Mouse (Mus musculus): ENCODE results near the gene Ppp4c. TPM values are rescaled to one million over a fixed set of nuclear protein-coding genes. Genes with fewer than 3 reads are reported as not detected.
"Not testable (repeated sequence)": the region's sequence is repeated elsewhere in the genome, so short reads cannot be mapped to it uniquely, and the experiment has no call there.

Ppp4c gene
- polyA plus RNA-seq, 1 experiment from 2014 or later: 401 TPM

- Histone ChIP-seq H3K4me2 (peak overlapping the region; percentile 91), H3K9me3 (no peaks in the 10 kb centered on the region), H3K9ac (replicated peaks) (peak overlapping the region; percentile 61), H3K27me3 (no peaks in the 10 kb centered on the region), H3K27ac (peak overlapping the region; percentile 76), H3K4me3 (replicated peaks) (peak overlapping the region; percentile 41), H3K4me1 (replicated peaks) (peaks cover 47% of the 10 kb centered on the region), H3K36me3 (peaks cover 40% of the 10 kb centered on the region)
- 1% methylated on average over 21 of the region's 21 CpGs for WGBS
- peak; percentile 63 for ATAC-seq (ENCODE audit: insufficient number of reproducible peaks, insufficient read depth, low FRiP score, low TSS enrichment, low read depth)
Observed at GRCm38 (mm10) chr7:126779983-126780970, 12.0 kb downstream of the Ppp4c start.

- not testable (repeated sequence) for H3K4me3 ChIP-seq (replicated peaks); H3K9me3 ChIP-seq; ATAC-seq (ENCODE audit: insufficient number of reproducible peaks, insufficient read depth, low FRiP score, low TSS enrichment, low read depth); H3K4me2 ChIP-seq; H3K9ac ChIP-seq (replicated peaks); H3K27ac ChIP-seq; H3K27me3 ChIP-seq
- 88% methylated on average over 7 of the region's 7 CpGs for WGBS
- peaks cover 30% of the 10 kb centered on the region for H3K36me3 ChIP-seq
- H3K4me1 ChIP-seq (replicated peaks): peaks cover 47% of the 10 kb centered on the region
Observed at GRCm38 (mm10) chr7:126779101-126779500, 13.2 kb downstream of the Ppp4c start.

- H3K4me1 ChIP-seq (replicated peaks): peaks cover 47% of the 10 kb centered on the region
- H3K4me2 ChIP-seq: peak overlapping the region; percentile 90
- H3K9me3 ChIP-seq: no peaks in the 10 kb centered on the region
- 88% methylated on average over 3 of the region's 3 CpGs for WGBS
- peaks cover 31% of the 10 kb centered on the region; the same call in 1 of the 2 replicates for H3K36me3 ChIP-seq
- ATAC-seq (ENCODE audit: insufficient number of reproducible peaks, insufficient read depth, low FRiP score, low TSS enrichment, low read depth): no peak
- H3K4me3 ChIP-seq (replicated peaks): no peak overlapping the region
- H3K27ac ChIP-seq: no peak overlapping the region
- no peaks in the 10 kb centered on the region for H3K27me3 ChIP-seq
- H3K9ac ChIP-seq (replicated peaks): no peak overlapping the region
Observed at GRCm38 (mm10) chr7:126778147-126778546, 14.1 kb downstream of the Ppp4c start.

GRCm38 (mm10) chr7:126777476-126777875 is 14.8 kb downstream of the Ppp4c start:
- H3K4me1 ChIP-seq (replicated peaks): peaks cover 45% of the 10 kb centered on the region
- H3K4me3 ChIP-seq (replicated peaks): peak overlapping the region; percentile 82
- H3K27me3 ChIP-seq: no peaks in the 10 kb centered on the region
- WGBS: 58% methylated on average over 10 of the region's 10 CpGs
- H3K9me3 ChIP-seq: no peaks in the 10 kb centered on the region
- H3K27ac ChIP-seq: peak overlapping the region; percentile 93; the same call in 1 of the 2 replicates
- peak overlapping the region; percentile 85 for H3K9ac ChIP-seq (replicated peaks)
- ATAC-seq (ENCODE audit: insufficient number of reproducible peaks, insufficient read depth, low FRiP score, low TSS enrichment, low read depth): no peak
- H3K36me3 ChIP-seq: peaks cover 29% of the 10 kb centered on the region; the same call in 1 of the 2 replicates
- H3K4me2 ChIP-seq: peak overlapping the region; percentile 90

GRCm38 (mm10) chr7:126776598-126777057 is 15.7 kb downstream of the Ppp4c start, which contains the start of gene Ypel3:
TSS of gene Ypel3 (plus strand) at chr7:126776955.
- peak within 1 kb of the TSS; percentile 85 for H3K9ac ChIP-seq (replicated peaks)
- peaks cover 36% of the 10 kb centered on the region; the same call in 1 of the 2 replicates for H3K36me3 ChIP-seq

GRCm38 (mm10) chr7:126775978-126776234 is 16.4 kb downstream of the Ppp4c start:
- Histone ChIP-seq H3K36me3 (peaks cover 38% of the 10 kb centered on the region; the same call in 1 of the 2 replicates), H3K27ac (peak overlapping the region; percentile 93), H3K9me3 (no peaks in the 10 kb centered on the region), H3K4me2 (peak overlapping the region; percentile 90), H3K4me3 (replicated peaks) (peak overlapping the region; percentile 82), H3K9ac (replicated peaks) (peak overlapping the region; percentile 85), H3K4me1 (replicated peaks) (peaks cover 30% of the 10 kb centered on the region), H3K27me3 (no peaks in the 10 kb centered on the region)
- no peak for ATAC-seq (ENCODE audit: insufficient number of reproducible peaks, insufficient read depth, low FRiP score, low TSS enrichment, low read depth)
- WGBS: 55% methylated on average over 3 of the region's 3 CpGs

More at GRCm38 (mm10) chr7:126776598-126777057, 15.7 kb downstream of the Ppp4c start, which contains the start of gene Ypel3:
- Histone ChIP-seq H3K27me3 (no peaks in the 10 kb centered on the region), H3K9me3 (no peaks in the 10 kb centered on the region), H3K4me3 (replicated peaks) (peak within 1 kb of the TSS; percentile 82), H3K27ac (peak within 1 kb of the TSS; percentile 93), H3K4me2 (peak within 1 kb of the TSS; percentile 90), H3K4me1 (replicated peaks) (peaks cover 37% of the 10 kb centered on the region)
- WGBS: under 1% methylated on average over 35 of the region's 37 CpGs
- peak; percentile 78 for ATAC-seq (ENCODE audit: insufficient number of reproducible peaks, insufficient read depth, low FRiP score, low TSS enrichment, low read depth)

GRCm38 (mm10) chr7:126775185-126775977 is 16.9 kb downstream of the Ppp4c start:
- peaks cover 43% of the 10 kb centered on the region; the same call in 1 of the 2 replicates for H3K36me3 ChIP-seq
- WGBS: 82% methylated on average over 10 of the region's 10 CpGs
- H3K27ac ChIP-seq: peak overlapping the region; percentile 93
- no peak for ATAC-seq (ENCODE audit: insufficient number of reproducible peaks, insufficient read depth, low FRiP score, low TSS enrichment, low read depth)
- no peak overlapping the region for H3K4me3 ChIP-seq (replicated peaks)
- no peaks in the 10 kb centered on the region for H3K27me3 ChIP-seq
- peak overlapping the region; percentile 90 for H3K4me2 ChIP-seq
- peaks cover 28% of the 10 kb centered on the region for H3K4me1 ChIP-seq (replicated peaks)
- no peaks in the 10 kb centered on the region for H3K9me3 ChIP-seq
- peak overlapping the region; percentile 85; the same call in 1 of the 2 replicates for H3K9ac ChIP-seq (replicated peaks)

- no peak overlapping the region for H3K4me2 ChIP-seq
- ATAC-seq (ENCODE audit: insufficient number of reproducible peaks, insufficient read depth, low FRiP score, low TSS enrichment, low read depth): no peak
- peaks cover 19% of the 10 kb centered on the region for H3K4me1 ChIP-seq (replicated peaks)
- no peaks in the 10 kb centered on the region for H3K27me3 ChIP-seq
- WGBS: 84% methylated on average over 2 of the region's 2 CpGs
- peaks cover 52% of the 10 kb centered on the region for H3K36me3 ChIP-seq
- H3K9ac ChIP-seq (replicated peaks): no peak overlapping the region
- no peak overlapping the region for H3K4me3 ChIP-seq (replicated peaks)
- no peaks in the 10 kb centered on the region for H3K9me3 ChIP-seq
- no peak overlapping the region for H3K27ac ChIP-seq
Observed at GRCm38 (mm10) chr7:126774463-126774862, 17.8 kb downstream of the Ppp4c start.

GRCm38 (mm10) chr7:126773351-126773750 is 18.9 kb downstream of the Ppp4c start:
- Histone ChIP-seq H3K4me3 (replicated peaks) (no peak overlapping the region), H3K27ac (no peak overlapping the region), H3K4me1 (replicated peaks) (peaks cover 19% of the 10 kb centered on the region), H3K9me3 (no peaks in the 10 kb centered on the region), H3K27me3 (no peaks in the 10 kb centered on the region), H3K9ac (replicated peaks) (no peak overlapping the region), H3K36me3 (peaks cover 54% of the 10 kb centered on the region), H3K4me2 (no peak overlapping the region)
- 70% methylated on average over 2 of the region's 2 CpGs for WGBS
- no peak for ATAC-seq (ENCODE audit: insufficient number of reproducible peaks, insufficient read depth, low FRiP score, low TSS enrichment, low read depth)

GRCm38 (mm10) chr7:126770784-126771183 is 21.5 kb downstream of the Ppp4c start:
- no peak for ATAC-seq (ENCODE audit: insufficient number of reproducible peaks, insufficient read depth, low FRiP score, low TSS enrichment, low read depth)
- peaks cover 75% of the 10 kb centered on the region for H3K36me3 ChIP-seq
- H3K9ac ChIP-seq (replicated peaks): no peak overlapping the region
- WGBS: 81% methylated on average over 12 of the region's 12 CpGs
- H3K9me3 ChIP-seq: no peaks in the 10 kb centered on the region
- H3K4me3 ChIP-seq (replicated peaks): no peak overlapping the region
- peaks cover 4% of the 10 kb centered on the region for H3K4me1 ChIP-seq (replicated peaks)
- H3K4me2 ChIP-seq: no peak overlapping the region
- H3K27me3 ChIP-seq: no peaks in the 10 kb centered on the region
- no peak overlapping the region for H3K27ac ChIP-seq

GRCm38 (mm10) chr7:126767001-126767400 is 25.3 kb downstream of the Ppp4c start:
- no peaks in the 10 kb centered on the region for H3K27me3 ChIP-seq
- no peak overlapping the region for H3K4me3 ChIP-seq (replicated peaks)
- ATAC-seq (ENCODE audit: insufficient number of reproducible peaks, insufficient read depth, low FRiP score, low TSS enrichment, low read depth): no peak
- no peak overlapping the region for H3K27ac ChIP-seq
- peaks cover 90% of the 10 kb centered on the region for H3K36me3 ChIP-seq
- no peaks in the 10 kb centered on the region for H3K4me1 ChIP-seq (replicated peaks)
- H3K9me3 ChIP-seq: no peaks in the 10 kb centered on the region
- no peak overlapping the region for H3K9ac ChIP-seq (replicated peaks)
- H3K4me2 ChIP-seq: no peak overlapping the region
- WGBS: 90% methylated on average over 8 of the region's 8 CpGs

Data from limb, embryonic 12.5 days (tissue).